Mouse (Mus musculus) neural tube, embryonic 14.5 days (tissue): ENCODE results near the gene Lrmda. TPM values are rescaled to one million over a fixed set of nuclear protein-coding genes. Genes with fewer than 3 reads are reported as not detected.

Experiments
- ATAC-seq: fragments of 200-750 bp; cut with Nextera tagmentation; 2 replicates; pipeline ENCODE4 v1.8.0; 2017; ENCODE audit warnings: low read depth, mild to moderate bottlenecking, moderate TSS enrichment, moderate library complexity
- H3K27ac ChIP-seq: fragments of 300-500 bp; sonication (generic); 2 replicates; pipeline ENCODE4 v1.5.1; 2014; ENCODE audit warnings: low read depth, mild to moderate bottlenecking, control low read depth, low read length, moderate library complexity, mixed read lengths
- H3K27me3 ChIP-seq: fragments of 300-500 bp; sonication (generic); 2 replicates; pipeline ENCODE4 v1.6.1; 2014; ENCODE audit warnings: low read length; ENCODE audit not compliant: control insufficient read depth, insufficient read depth
- H3K36me3 ChIP-seq: fragments of 300-500 bp; sonication (generic); 2 replicates; pipeline ENCODE4 v1.6.1; 2014; ENCODE audit warnings: low read length, mixed read lengths; ENCODE audit not compliant: control insufficient read depth, insufficient read depth
- H3K4me1 ChIP-seq: fragments of 300-500 bp; sonication (generic); 2 replicates; pipeline ENCODE4 v1.6.1; 2014; ENCODE audit warnings: low read length; ENCODE audit not compliant: control insufficient read depth, insufficient read depth
- H3K4me2 ChIP-seq: fragments of 300-500 bp; sonication (generic); 2 replicates; pipeline ENCODE4 v1.6.1; 2014; ENCODE audit warnings: mild to moderate bottlenecking, low read depth, low read length, control low read depth
- H3K4me3 ChIP-seq: fragments of 300-500 bp; sonication (generic); 2 replicates; pipeline ENCODE4 v1.5.1; 2014; ENCODE audit warnings: low read depth, low read length, control low read depth, mixed read lengths
- H3K9ac ChIP-seq: fragments of 300-500 bp; sonication (generic); replicated peaks from 2 replicates; pipeline ENCODE4 v1.6.1; 2014; ENCODE audit warnings: low read depth, mild to moderate bottlenecking, control low read depth, low read length, mixed read lengths
- H3K9me3 ChIP-seq: fragments of 300-500 bp; sonication (generic); 2 replicates; pipeline ENCODE4 v1.6.1; 2016; ENCODE audit warnings: low read length; ENCODE audit not compliant: control insufficient read depth
- WGBS: fragments of 180-500 bp; shearing (Covaris S2); extraction: QIAGEN DNeasy Blood & Tissue Kit; methylation state at CpG from one replicate; pipeline ENCODE4 v1.1.7; 2014; 5-methylcytosine and 5-hydroxymethylcytosine counted together
- polyA plus RNA-seq: library from polyadenylated mRNA; unstranded; fragments of >200 nt; fragmentation: Nextera tagmentation; extraction: Ambion mirVana; gene quantifications from 2 replicates; pipeline ENCODE4 v1.2.1, GENCODE M21; 2014

The Lrmda gene
- polyA plus RNA-seq, 1 experiment from 2014 or later = 0.35 TPM

DNA sequence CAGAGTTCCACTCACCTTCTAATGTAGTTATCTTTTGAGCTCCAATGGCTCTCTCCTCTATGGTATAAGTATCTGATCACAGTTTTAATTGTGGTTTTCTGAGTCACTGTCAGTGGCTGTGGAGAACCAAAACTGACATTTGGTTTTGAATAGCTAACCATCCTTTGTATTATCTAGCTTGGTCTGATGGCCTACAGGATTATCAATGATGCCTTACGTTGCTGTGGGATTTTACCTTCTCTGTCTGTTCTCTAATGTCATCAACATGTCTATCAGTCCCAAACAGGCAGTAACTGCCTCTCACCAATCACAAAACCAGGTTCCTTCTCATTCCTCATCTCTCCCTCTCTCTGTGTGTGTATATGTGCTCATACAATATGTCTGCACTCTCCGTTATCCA lies 908.8 kb downstream of the Lrmda start:
- Histone ChIP-seq H3K36me3 (no peaks in the 10 kb centered on the region), H3K27me3 (no peaks in the 10 kb centered on the region), H3K9ac (no peak overlapping the region), H3K4me2 (no peak overlapping the region), H3K27ac (no peak overlapping the region), H3K4me3 (no peak overlapping the region), H3K4me1 (no peaks in the 10 kb centered on the region), H3K9me3 (no peaks in the 10 kb centered on the region)
- ATAC-seq = no peak
- 93% methylated on average over 2 of the region's 2 CpGs for WGBS

DNA sequence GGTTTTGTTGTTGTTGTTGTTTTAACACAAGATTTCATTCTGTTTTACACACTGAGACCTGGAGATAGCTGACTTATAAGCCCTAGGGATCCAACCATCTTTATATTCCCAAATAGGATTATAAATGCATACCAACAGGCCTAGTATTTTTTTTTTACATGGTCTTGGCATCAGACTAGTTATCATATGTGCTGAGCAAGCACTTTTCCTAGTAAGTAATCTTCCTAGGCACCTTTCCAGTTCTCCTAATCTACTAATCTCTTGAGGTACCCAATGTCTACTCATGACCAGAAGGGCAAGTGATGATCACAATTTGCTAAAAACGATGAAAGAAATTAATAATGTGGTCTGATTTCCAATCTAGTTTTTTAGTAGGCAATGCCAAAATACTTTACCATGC lies 909.2 kb downstream of the Lrmda start:
- H3K27ac ChIP-seq = no peak overlapping the region
- ATAC-seq = no peak
- H3K9me3 ChIP-seq = no peaks in the 10 kb centered on the region
- H3K27me3 ChIP-seq = no peaks in the 10 kb centered on the region
- H3K4me1 ChIP-seq = no peaks in the 10 kb centered on the region
- WGBS = 92% methylated on average over 1 of the region's 1 CpGs
- H3K9ac ChIP-seq = no peak overlapping the region
- no peak overlapping the region for H3K4me2 ChIP-seq
- no peaks in the 10 kb centered on the region for H3K36me3 ChIP-seq
- H3K4me3 ChIP-seq = no peak overlapping the region

DNA sequence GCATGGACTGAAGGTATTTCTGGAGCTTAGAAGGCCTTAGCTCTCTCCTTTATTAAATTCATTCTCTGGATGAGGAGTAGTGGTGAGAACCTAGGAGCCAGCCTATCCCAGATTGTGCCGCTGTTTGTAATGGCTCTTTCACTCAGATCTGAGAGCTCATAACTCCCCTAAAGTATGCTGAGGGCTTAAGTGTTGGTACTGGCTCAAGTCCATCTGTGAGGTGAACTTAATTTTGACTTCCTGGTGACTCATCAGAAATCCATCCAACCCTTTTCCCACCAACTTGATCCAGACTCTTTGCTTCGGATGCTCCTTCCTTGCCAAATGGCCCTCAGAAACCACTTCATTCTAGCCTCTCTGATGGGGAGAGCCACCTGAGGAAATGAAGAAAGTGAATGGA lies 910.1 kb downstream of the Lrmda start:
- Histone ChIP-seq H3K4me2 (no peak overlapping the region), H3K27ac (no peak overlapping the region), H3K36me3 (no peaks in the 10 kb centered on the region), H3K9ac (no peak overlapping the region), H3K4me1 (no peaks in the 10 kb centered on the region), H3K9me3 (no peaks in the 10 kb centered on the region), H3K27me3 (no peaks in the 10 kb centered on the region), H3K4me3 (no peak overlapping the region)
- WGBS = 89% methylated on average over 2 of the region's 2 CpGs
- no peak for ATAC-seq

DNA sequence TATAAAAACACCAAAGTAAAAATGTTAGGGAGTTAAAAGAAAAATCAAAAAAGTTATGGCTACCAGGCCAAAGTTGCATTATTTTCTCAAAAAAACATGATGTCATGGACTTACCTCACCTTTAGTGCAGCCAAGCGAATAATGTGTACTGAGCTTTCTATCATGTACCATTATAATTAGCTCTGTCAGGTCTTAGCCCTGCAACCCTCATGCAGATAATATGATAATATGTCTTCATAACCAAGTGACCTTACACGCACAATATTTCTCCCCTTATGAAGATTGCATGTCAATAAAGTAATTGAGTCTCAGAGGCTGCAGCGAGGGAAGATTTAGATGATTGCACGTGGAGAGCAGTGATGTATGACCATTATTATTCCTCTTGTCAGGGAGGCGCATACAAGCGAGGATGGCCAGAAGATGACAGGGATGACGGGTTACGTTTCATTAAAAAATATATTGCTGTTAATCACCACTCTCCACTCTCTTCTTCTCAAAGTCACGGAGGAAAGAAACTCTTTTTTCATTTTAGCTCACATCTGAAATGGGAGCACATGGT lies 911.1 kb downstream of the Lrmda start:
- 61% methylated on average over 9 of the region's 9 CpGs for WGBS
- no peak; the same call in 1 of the 2 replicates for ATAC-seq

DNA sequence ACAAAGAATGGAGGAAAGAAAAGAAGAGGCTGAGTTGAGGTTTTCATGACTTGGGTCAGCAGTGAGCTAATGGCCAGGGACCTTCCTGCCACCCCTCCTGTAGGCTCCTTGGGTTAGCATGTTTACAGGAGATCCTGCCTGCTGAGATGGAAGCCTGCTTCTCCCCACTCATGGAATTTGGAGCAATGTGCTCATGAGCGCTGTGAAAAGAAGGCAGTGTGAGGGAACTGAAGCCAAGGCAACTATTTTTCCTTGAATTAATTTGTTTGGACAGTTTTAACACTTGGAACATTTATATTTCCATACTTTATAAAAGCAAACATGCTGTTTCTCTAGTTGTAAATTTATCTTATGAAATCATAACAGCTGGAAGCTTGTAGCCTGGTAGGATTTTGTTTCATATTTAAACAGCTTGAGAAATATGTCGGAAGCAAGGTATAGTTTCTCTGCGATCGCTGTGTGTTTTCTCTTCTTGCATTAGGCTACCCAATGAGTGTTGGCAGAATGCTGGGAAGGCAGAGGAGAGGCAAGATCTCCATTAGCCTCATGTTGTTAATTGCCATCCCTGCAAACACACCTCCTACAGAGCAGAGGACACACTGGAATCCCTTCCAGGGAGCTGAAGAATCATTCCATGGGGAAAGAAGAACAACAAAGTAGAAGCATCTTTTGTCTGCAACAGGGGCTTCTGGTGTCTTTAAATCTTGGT lies 911.8 kb downstream of the Lrmda start:
- Histone ChIP-seq H3K9ac (no peak overlapping the region), H3K36me3 (no peaks in the 10 kb centered on the region), H3K27me3 (no peaks in the 10 kb centered on the region), H3K4me3 (no peak overlapping the region), H3K9me3 (no peaks in the 10 kb centered on the region), H3K4me2 (no peak overlapping the region), H3K27ac (no peak overlapping the region), H3K4me1 (no peaks in the 10 kb centered on the region)
- 78% methylated on average over 4 of the region's 4 CpGs for WGBS
- ATAC-seq = no peak

More for the DNA sequence above, 911.1 kb downstream of the Lrmda start:
- Histone ChIP-seq H3K27me3 (no peaks in the 10 kb centered on the region), H3K4me2 (no peak overlapping the region), H3K4me1 (no peaks in the 10 kb centered on the region), H3K36me3 (no peaks in the 10 kb centered on the region), H3K4me3 (no peak overlapping the region), H3K27ac (no peak overlapping the region), H3K9me3 (no peaks in the 10 kb centered on the region), H3K9ac (no peak overlapping the region)

DNA sequence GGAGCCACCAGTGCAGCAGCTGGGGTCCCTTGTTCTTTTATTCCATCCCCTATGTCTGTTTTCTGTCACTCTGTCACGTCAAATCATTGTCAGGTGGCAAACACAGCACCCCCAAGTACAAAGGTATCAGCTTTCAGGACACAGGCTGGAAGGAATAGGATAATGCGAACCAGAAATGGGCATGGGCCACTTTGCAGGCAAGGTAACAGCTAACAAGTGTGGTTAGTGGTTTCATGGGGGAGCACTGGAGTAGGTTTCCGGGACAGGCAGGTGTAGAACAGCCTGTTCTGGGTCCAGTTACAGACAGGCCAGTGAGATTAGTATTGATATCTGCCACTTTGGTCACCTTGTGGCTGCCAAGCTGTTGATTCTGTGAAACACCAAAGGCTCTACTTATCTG lies 917.2 kb downstream of the Lrmda start:
- Histone ChIP-seq H3K4me1 (no peaks in the 10 kb centered on the region), H3K4me2 (no peak overlapping the region), H3K9ac (no peak overlapping the region), H3K36me3 (no peaks in the 10 kb centered on the region), H3K9me3 (no peaks in the 10 kb centered on the region), H3K27ac (no peak overlapping the region), H3K4me3 (no peak overlapping the region), H3K27me3 (no peaks in the 10 kb centered on the region)
- 85% methylated on average over 3 of the region's 3 CpGs for WGBS
- ATAC-seq = no peak

DNA sequence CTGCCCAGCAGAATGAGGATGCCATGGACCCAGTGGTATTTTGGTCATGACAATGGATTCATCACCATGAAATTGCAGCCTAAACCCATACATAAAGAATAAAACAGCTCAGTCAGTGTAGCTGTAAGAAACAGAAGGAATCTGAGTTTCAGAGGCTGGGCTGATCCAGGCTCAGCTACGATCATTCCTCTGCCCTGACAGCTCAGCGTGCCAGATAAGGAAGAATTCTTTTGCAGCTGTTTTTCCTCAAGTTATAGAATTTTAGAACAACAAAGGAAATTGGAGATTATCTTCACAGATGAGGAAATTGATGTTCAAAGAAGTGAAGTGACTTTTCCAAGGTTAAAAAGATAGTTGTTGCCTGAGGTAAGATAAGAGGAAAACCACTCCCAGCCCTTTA lies 921.1 kb downstream of the Lrmda start:
- no peak for ATAC-seq
- H3K36me3 ChIP-seq = no peaks in the 10 kb centered on the region
- no peak overlapping the region for H3K27ac ChIP-seq
- H3K9ac ChIP-seq = no peak overlapping the region
- no peaks in the 10 kb centered on the region for H3K9me3 ChIP-seq
- H3K27me3 ChIP-seq = no peaks in the 10 kb centered on the region
- WGBS = 51% methylated on average over 2 of the region's 2 CpGs
- H3K4me1 ChIP-seq = no peaks in the 10 kb centered on the region
- H3K4me3 ChIP-seq = no peak overlapping the region
- no peak overlapping the region for H3K4me2 ChIP-seq

DNA sequence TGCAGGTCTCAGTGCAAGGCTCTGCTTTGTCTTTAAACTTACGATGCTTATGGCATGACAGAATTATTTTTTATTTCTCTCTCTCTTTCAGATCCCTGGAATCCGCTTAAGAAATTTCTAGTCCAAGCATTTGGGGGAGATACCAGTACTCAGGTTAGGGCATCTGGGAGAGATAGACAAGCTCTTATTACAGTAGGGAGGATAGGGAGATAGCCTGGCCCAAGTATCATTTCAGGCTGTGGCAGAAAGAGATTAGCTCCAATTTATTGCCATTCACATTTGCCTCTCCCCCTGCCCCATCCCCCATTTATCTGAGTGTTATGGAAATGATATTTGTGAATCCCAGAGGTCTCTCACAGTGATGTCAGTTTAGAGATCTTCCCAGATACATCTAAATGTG lies 923.1 kb downstream of the Lrmda start:
- H3K36me3 ChIP-seq = no peaks in the 10 kb centered on the region
- 53% methylated on average over 2 of the region's 2 CpGs for WGBS
- no peak overlapping the region for H3K4me2 ChIP-seq
- ATAC-seq = no peak
- no peaks in the 10 kb centered on the region for H3K9me3 ChIP-seq
- no peak overlapping the region for H3K27ac ChIP-seq
- no peak overlapping the region for H3K4me3 ChIP-seq
- H3K9ac ChIP-seq = no peak overlapping the region
- H3K4me1 ChIP-seq = no peaks in the 10 kb centered on the region
- H3K27me3 ChIP-seq = no peaks in the 10 kb centered on the region

DNA sequence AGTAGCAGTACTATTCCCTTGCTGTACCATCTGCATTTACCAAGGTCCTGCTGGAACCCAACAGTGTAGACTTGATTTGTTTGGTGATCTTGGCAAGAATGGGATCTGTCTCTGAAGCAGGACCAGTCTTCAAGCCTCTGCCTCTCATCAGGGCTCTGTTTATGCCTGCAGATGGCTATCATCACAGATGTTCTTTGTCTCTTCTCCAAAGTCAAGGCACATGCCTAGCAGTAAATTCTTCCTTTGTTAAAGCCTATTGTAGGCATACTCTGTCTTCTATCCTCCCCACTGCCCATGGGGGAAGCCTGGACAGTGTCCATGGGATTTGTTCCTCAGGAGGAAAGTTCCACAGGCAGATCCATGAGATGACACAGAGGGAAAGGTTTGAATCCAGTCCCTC lies 930.0 kb downstream of the Lrmda start:
- Histone ChIP-seq H3K27ac (no peak overlapping the region), H3K4me1 (no peaks in the 10 kb centered on the region), H3K4me2 (no peak overlapping the region), H3K9ac (no peak overlapping the region), H3K27me3 (no peaks in the 10 kb centered on the region), H3K9me3 (no peaks in the 10 kb centered on the region), H3K4me3 (no peak overlapping the region), H3K36me3 (no peaks in the 10 kb centered on the region)
- ATAC-seq = no peak
